Mouse (Mus musculus): ENCODE results near the gene Cfap99. TPM values are rescaled to one million over a fixed set of nuclear protein-coding genes. Genes with fewer than 3 reads are reported as not detected.

Gene Cfap99
- polyA plus RNA-seq (2012): not detected in 2 replicates

DNA sequence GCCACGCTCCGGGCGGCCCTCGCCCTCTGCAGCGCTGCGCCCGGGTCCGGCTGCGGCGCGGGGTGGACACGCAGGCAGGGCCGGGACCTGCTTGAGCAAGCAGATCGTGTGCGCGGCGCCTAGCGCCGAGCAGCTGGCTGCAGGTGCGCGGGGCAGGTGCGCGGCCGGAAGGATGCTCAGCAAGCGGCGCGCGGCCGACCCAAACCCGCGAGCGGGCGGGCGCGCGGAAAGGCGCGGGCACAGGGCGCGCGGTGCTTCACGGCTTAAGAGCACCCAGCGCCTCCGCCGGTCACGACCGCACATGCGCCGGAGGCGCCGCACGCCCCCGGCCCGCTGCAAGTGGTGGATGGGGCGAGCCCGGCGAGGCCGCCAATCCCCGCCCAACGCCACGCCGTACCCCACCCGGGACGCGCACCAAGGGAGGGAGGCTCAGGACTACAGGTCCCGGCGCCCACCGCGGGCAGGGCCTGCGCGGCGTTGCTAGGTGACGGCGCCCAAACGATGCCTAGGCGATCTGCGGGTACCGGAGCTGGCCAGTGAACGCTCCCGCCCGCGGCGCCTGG lies at the start of gene Cfap99, which contains the start of gene Zfyve28:
Gene Cfap99 (plus strand): TSS at position 447 of the 563 bp plus-strand sequence.
Gene Zfyve28 (minus strand): TSS at position 296 of the 563 bp plus-strand sequence.
- TF ChIP-seq GATA1 (IDR thresholded peaks at IDR 0.05; ENCODE audit: low read length): no peak

DNA sequence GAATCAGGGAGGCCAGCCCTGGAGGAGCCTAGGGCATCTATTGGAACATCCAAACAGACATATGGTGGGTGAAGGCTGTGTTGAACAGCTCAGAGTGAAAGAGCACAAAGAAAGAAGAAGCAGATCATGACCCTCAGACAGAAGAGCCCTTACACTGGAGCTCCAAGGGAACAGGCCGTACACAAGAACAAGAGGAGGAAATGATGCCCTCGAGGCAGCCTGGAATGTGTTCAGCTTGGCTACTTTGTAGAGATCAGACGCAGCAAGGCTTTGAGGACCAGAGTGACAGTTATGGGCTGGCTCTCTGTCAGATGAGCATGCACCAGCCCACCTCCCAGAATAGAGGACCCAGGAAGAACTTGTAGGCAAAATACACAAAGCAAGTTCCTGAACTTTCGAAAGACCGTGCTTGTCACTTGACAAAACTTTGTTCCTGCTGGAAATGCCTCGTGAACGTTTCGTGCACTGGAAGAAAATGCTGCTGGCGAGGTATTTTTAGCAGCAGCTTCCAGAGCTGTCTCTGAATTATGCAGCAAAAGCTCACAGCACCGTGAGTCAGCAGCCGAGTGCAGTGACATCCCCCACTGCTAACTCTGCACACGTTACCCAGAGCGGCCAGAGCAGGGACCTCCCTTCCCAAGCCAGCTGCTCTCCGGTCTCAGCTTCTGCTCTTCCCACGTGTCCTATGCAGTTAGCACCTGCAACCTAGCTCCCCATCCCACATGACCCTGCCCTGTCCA lies 46.0 kb upstream of the Cfap99 start:
- no peak for TF ChIP-seq GATA1 (IDR thresholded peaks at IDR 0.05; ENCODE audit: low read length)

DNA sequence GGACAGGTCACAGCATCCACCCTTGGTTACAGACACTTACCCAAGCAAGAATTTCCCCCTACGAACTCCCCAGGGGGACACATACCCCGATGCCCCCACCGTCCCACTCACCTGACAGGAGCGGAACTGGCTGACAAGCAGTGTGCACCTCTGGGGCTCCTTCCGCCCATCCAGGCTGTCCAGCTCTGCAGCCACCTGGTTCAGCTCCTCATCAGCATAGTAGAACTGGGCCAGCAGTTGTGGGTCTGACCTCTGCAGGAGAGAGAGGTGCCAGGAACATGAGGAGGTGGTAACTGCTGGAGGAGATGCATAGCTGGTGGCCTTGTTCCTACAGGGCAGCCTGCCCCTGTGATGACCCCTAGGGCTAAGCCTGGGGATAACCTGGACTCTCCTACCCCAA lies 45.3 kb upstream of the Cfap99 start:
- TF ChIP-seq GATA1 (IDR thresholded peaks at IDR 0.05; ENCODE audit: low read length): no peak

DNA sequence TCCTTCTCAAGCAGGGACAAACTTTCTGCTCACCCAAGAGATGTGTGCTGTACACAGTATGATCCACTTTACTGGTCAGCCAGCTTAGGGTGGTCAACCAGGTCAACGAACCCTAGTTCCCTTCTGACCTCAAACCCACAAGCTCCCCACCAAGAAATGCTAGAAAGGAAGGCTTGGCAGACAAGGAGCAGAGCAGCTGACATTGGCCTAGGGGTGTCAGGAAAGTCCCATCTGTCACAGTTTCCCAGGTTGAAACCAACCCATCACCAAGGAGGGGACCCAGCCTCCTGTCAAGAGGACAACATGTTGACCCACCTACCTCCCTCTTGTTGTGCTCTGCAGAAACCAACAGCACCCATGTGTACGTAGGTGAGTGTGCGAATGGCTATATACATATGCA lies 42.0 kb upstream of the Cfap99 start:
- no peak for TF ChIP-seq GATA1 (IDR thresholded peaks at IDR 0.05; ENCODE audit: low read length)

DNA sequence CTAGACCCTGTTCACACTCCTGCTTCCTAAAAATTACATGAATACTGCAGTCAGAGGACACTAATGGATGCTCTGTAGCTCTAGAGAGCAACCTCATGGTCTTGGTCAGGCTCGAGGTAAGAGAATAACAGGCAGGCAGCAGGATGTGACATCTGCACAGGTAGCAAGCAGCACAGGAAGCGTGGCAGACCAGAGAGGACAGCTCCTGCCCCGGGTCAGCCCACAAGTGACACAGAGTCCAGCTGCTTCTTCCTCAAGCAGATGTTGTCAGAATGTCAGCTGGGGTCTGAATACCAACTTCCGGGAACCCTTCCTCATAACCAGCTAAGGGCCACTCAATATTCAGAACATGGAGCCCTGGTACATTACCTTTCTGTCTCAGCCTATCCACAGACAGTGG lies 39.3 kb upstream of the Cfap99 start:
- no peak for TF ChIP-seq GATA1 (IDR thresholded peaks at IDR 0.05; ENCODE audit: low read length)

DNA sequence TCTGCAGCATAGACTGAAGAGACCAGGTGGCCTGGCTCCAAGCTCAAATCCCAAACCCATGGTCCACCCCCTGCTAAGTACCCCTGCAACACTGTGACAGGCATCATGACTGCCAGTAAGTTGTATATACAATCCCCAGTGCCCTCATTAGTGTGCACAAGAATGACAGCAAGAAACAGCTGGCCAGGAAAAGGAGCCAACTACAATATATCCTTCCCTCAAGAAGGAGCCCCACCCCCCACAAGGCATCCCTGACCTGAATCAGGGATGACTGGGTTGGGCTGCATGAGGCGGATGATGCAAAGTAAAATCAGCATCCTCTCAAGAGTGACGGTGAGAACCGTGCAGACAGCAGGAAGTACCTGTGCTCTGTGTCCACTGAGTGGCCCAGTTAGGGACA lies 38.3 kb upstream of the Cfap99 start:
- TF ChIP-seq GATA1 (IDR thresholded peaks at IDR 0.05; ENCODE audit: low read length): no peak

DNA sequence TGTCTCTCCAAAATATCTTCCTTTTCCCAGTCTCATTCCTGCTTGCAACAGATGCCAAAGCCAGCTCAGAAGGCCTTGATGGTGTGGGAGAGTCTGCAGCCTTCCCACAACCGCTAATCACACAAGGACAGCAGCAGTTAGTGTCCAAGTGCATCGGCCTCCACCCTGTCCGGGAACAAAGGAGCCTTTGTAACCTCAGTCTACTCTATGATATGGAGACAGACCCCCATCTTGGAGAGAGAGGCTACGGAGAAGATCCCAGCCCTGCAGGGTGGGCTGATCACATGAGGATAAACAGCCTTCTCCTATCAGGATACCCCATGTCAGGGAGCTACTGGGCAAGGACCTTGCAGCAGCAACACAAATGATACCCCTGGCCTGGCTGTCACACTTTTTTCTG lies 36.6 kb upstream of the Cfap99 start:
- TF ChIP-seq GATA1 (IDR thresholded peaks at IDR 0.05; ENCODE audit: low read length): no peak

DNA sequence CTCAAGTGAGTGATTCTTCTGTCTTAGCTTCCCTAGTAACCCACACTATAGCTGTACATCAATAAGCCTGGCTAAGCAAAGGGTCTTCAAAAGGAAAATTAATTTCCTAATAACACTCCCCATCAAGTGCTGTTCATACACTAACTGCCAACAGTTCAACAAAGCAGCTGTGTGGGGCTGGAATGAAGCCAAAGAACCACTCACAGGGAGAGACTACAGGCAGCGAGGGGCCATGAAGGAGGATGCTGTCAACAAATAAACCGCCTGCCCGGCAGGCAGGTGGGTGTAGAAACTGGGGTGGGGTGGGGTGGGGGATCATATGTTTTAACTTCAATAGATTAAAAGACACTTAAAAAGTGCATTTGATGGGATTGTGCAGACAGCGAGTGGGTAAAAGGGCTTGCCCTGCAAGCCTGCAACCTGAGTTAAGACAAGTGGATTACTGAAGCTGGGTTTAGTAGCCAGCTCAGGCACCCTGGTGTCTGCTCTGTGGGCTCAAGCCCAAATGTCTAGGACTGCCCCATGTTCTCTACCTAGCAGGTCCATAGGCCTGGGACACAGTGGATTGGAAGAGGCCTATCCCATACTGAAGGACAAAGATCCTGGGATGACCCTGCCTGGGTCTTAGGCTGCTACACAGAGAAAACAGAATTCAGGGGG lies 36.0 kb upstream of the Cfap99 start:
- no peak for TF ChIP-seq GATA1 (IDR thresholded peaks at IDR 0.05; ENCODE audit: low read length)

DNA sequence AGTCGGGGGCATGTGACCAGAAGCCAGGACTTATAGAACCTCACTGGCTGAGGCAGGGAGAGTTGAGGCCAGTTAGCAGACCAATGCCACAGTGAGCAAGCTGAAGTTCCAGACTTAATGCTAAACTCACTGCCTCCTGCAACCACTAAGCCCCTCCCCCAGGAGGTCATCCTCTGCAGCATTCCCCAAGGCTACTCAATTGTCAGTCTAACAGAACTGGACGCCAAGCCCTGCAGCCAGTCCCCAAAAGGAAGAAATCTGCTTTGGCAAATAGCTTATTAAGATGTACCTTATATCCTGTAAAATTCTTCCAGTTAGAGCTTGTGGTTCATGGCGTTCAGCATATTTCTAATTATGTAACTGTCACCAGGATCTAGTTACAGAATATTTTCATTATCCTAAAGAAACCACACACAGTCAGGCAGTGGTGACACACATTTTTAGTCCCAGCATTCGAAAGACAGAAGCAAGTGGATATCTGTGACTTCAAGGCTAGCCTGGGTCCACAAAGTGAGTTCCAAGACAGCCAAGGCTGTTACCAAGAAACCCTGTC lies 35.4 kb upstream of the Cfap99 start:
- no peak for TF ChIP-seq GATA1 (IDR thresholded peaks at IDR 0.05; ENCODE audit: low read length)

DNA sequence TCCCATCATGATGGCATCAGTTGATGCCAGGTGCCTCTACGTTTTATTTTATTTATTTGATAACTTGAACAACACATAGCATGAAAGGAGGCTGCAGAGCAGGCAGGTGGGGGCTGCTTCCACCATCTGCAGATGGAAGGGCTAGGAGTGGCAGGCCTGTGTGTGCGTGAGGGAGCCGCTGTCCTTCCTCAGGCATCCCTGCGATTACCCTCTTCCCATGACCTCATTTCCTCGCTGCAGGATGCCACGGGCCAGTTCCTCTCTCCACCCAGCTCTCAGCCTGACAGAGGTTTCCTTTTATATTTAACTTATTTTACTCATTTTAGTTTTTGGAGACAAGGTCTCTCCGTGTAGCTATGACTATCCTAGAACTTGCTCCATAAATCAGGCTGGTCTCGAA lies 34.1 kb upstream of the Cfap99 start:
- TF ChIP-seq GATA1 (IDR thresholded peaks at IDR 0.05; ENCODE audit: low read length): no peak

DNA sequence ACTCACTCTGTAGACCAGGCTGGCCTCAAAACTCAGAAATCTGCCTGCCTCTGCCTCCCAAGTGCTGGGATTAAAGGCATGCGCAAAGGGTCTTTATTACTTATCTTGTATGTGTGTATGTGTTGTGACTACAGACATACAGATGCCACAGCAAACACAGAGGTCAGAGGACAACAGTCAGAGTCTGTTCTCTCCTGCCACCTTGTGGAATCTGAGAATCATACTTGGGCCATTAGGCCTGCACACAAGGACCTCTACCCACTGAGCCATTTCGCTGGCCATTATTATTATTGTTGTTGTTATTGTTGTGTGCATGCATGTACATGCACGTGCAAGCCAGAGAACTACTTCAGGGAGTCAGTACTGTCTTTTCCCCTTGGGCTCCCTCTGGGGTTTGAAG lies 33.2 kb upstream of the Cfap99 start:
- no peak for TF ChIP-seq GATA1 (IDR thresholded peaks at IDR 0.05; ENCODE audit: low read length)

DNA sequence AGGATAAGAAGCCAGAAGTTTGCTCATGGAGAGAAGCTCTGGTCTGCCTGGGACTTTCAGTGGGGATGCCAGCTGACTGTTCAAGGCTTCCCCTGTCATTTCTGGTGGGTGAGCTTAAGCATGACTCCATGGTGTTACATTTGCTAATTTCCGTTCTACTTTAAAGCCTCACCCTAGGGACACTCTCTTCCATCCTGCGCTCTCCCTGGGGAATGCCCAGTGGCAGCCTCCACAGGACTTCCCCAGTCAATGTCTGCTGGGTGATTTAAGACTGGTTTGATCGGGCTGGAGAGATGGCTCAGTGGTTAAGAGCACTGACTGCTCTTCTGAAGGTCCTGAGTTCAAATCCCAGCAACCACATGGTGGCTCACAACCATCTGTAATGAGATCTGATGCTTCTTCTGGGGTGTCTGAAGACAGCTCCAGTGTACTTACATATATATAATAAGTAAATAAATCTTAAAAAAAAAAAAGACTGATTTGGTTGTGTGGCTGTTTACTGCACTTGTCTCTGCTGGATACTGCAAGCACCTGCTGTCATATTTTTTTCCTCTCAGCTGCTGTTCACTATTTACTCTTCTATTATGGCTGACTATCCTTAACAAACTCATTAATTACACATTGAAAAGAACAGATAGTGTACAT lies 29.1 kb upstream of the Cfap99 start:
- TF ChIP-seq GATA1 (IDR thresholded peaks at IDR 0.05; ENCODE audit: low read length): no peak

DNA sequence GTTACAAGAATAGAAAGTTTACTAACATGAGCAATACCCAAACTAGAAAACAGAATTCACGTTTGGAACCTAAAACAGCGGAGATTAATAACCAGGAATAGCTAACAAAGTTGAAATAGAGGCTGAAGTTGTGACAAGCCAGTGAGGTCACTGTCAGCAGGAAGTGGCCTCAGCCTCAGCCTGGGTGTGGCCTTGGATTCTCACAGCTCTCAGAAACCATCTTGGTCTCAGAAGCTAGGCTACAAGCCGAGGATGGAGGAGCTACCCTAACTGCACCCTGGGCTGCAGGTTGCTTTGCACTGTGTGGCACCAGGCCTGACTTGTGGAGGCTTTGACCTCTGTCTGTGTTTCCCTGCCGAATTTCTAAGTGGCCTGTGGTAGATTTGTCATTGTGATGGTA lies 22.3 kb upstream of the Cfap99 start:
- TF ChIP-seq GATA1 (IDR thresholded peaks at IDR 0.05; ENCODE audit: low read length): no peak

DNA sequence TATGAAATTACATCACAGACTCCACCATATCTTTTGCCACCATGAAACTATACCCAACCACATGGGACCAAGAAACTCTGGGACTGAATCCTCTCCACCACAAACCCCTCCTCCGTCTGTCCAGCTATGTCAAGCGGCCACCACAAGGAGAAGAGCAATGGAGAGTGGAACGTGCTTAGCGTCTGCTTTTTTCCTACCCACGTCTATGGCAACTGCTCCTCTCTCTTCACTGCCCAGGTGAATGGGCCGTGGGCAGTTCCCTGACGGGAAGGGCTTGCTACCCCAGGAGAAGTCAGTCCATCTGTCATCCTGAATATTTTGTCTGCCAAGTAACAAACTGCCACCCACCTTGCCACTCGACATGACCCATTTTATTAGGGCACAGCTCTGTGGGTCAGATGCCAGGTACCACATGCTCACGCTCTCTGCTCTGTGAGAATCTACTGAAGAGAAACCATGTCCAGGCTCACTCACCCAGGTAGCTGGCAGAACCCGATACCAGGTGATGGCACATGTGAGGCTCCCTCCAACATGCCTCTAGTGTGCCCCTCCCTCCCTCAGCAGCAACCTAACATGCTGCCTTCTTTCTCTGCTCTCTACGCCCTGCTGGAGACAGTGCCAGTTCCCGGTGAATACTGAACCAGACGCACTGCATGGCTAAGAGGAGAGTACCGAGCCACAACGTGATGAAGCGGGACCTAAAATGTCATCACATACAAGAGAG lies 19.0 kb upstream of the Cfap99 start:
- TF ChIP-seq GATA1 (IDR thresholded peaks at IDR 0.05; ENCODE audit: low read length): no peak

DNA sequence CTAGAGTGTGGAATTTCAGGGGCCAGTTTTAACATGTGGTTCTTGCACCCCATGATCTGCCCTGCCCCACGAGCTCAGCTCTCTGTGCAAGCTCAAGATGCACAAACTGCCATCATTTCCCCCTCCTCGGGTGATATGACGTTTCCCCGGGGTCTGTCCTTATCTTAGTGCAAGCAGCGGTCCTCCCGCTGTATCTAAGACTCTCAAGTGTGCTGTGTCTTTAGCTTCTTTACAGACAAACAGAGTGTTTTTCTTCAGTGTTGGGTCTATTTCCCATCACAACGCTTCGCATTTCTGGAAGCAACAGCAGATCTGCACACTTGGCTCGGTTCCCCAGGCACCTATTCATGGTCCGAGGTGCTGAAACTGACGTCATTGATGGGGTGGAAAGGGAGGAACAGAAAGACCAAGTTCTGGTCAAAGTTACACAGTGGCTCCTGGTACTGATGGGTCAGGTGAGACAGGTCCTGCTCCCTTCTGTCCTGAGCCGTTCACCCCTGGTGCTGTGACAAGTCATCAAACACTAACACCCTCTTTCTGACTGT lies 18.4 kb upstream of the Cfap99 start:
- no peak for TF ChIP-seq GATA1 (IDR thresholded peaks at IDR 0.05; ENCODE audit: low read length)
